Mouse (Mus musculus): ENCODE data around the gene Etv4. TPM values are rescaled to one million over a fixed set of nuclear protein-coding genes. Genes with fewer than 3 reads are reported as not detected.

The Etv4 gene
- total RNA-seq, 2 experiments from 2014 or later, result 6.5 to 9.9 TPM

DNA sequence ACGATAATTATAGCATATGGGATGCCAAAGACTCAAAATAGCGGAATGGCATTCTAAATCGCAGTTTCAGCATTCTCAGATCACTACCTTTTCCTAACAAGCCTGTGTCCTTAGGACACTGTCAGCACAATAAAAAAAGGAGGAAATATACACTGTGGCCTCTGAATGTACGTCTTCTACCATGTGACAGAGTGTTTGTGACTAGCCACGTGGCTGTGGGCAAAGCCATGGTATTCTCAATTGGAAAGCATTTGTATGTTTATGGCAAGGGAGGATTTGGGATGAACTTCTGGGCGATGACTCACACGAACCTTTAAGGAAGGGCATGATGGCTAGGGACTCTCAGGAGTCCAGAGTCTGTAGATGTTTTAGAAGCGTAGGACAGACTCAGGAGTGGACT, 60.1 kb downstream of the Etv4 start:
- DNase-seq (ENCODE audit: low spot score in 2 of 2), result no peak

DNA sequence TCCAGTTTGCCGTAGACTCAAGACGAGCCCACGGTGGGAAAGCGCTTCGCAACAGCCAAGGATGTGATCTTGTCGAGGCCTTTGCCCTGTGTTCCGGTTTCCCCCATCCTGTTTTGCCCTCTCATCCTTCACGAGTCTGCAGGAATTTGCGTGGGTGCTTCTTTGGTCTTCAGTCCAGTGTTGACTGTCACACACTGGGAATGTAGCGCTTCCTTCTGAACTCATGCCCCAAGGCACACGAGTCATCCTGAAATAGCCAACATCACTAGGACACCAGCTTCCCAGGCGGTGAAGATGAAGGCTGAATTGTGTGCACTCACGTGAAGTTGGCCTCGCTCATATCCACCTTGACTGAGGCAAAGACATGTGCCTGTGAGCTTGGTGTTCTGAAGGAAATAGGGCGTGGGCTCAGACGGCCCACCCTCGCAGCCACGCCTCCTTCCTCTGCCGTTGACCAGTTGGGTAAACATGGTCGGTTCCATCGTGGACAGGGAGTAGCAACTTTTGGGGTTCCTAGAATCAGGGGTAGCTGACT, 65.1 kb downstream of the Etv4 start:
- DNase-seq (ENCODE audit: low spot score in 2 of 2), result no peak

Other genes starting within 250 kb of the Etv4 start
- 10 to 100 TPM; 16.6 to 18.9 TPM for gene Brca1, start 233.4 kb downstream of the Etv4 start, total RNA-seq (2021)
- 100 to 1,000 TPM; 167 to 227 TPM for gene Nbr1, start 233.2 kb downstream of the Etv4 start, total RNA-seq (2021)
- gene Tmem106a, start 203.1 kb downstream of the Etv4 start, total RNA-seq (2021), result 10 to 100 TPM; 19.2 to 21.0 TPM
- not detected for gene Gm11634, start 186.1 kb downstream of the Etv4 start, total RNA-seq (2021)
- gene Rdm1, start 158.2 kb downstream of the Etv4 start, total RNA-seq (2021), result 10 to 100 TPM; 29.1 to 33.0 TPM
- 10 to 100 TPM in 1 of 2 experiments, 1 to 10 TPM in 1; 9.9 to 10.4 TPM for gene Arl4d, start 119.8 kb downstream of the Etv4 start, total RNA-seq (2021)
- 10 to 100 TPM; 29.1 to 32.7 TPM for gene Dhx8, start 52.5 kb downstream of the Etv4 start, total RNA-seq (2021)
- gene Meox1, start 109.0 kb upstream of the Etv4 start, total RNA-seq (2021), result 1 to 10 TPM; 7.1 to 7.8 TPM
- gene Sost, start 181.6 kb upstream of the Etv4 start, total RNA-seq (2021), result under 1 TPM; 0.20 to 0.25 TPM
- gene Cfap97d1, start 198.9 kb upstream of the Etv4 start, total RNA-seq (2021), result not detected
- 10 to 100 TPM; 62.2 to 71.6 TPM for gene Dusp3, start 201.6 kb upstream of the Etv4 start, total RNA-seq (2021)
- 10 to 100 TPM; 19.2 to 24.4 TPM for gene Mpp3, start 243.1 kb upstream of the Etv4 start, total RNA-seq (2021)

All from adrenal gland, postnatal 4 days (tissue).